Mouse (Mus musculus): Measurements from ENCODE around the gene Foxe3.
A peak's percentile ranks its signal among the peaks of the same experiment; 100 is the strongest.
"Not testable (repeated sequence)": the region's sequence is repeated elsewhere in the genome, so short reads cannot be mapped to it uniquely, and the experiment has no call there.

Gene Foxe3

GRCm38 (mm10) chr4:114925917-114926312 lies at the start of gene Foxe3:
Foxe3 (minus strand) TSS chr4:114926013.
- DNase-seq (ENCODE audit: low read depth, low spot score) = no peak

- peak; percentile 57 for DNase-seq (ENCODE audit: low read depth, low spot score)
Observed at GRCm38 (mm10) chr4:114973229-114973740, 47.5 kb upstream of the Foxe3 start.

- DNase-seq (ENCODE audit: low read depth, low spot score) = no peak
Observed at GRCm38 (mm10) chr4:114970736-114971135, 44.9 kb upstream of the Foxe3 start.

GRCm38 (mm10) chr4:114960881-114961280 lies 35.1 kb upstream of the Foxe3 start:
- DNase-seq (ENCODE audit: low read depth, low spot score) = not testable (repeated sequence)

GRCm38 (mm10) chr4:114959533-114959932 lies 33.7 kb upstream of the Foxe3 start:
- DNase-seq (ENCODE audit: low read depth, low spot score) = no peak

GRCm38 (mm10) chr4:114958786-114959185 lies 33.0 kb upstream of the Foxe3 start:
- DNase-seq (ENCODE audit: low read depth, low spot score) = no peak

- DNase-seq (ENCODE audit: low read depth, low spot score) = no peak
Observed at GRCm38 (mm10) chr4:114958231-114958630, 32.4 kb upstream of the Foxe3 start.

GRCm38 (mm10) chr4:114957403-114957802 lies 31.6 kb upstream of the Foxe3 start:
- DNase-seq (ENCODE audit: low read depth, low spot score) = no peak

- no peak for DNase-seq (ENCODE audit: low read depth, low spot score)
Observed at GRCm38 (mm10) chr4:114953172-114953571, 27.4 kb upstream of the Foxe3 start.

- no peak for DNase-seq (ENCODE audit: low read depth, low spot score)
Observed at GRCm38 (mm10) chr4:114947852-114948481, 22.2 kb upstream of the Foxe3 start.

GRCm38 (mm10) chr4:114947395-114947794 lies 21.6 kb upstream of the Foxe3 start:
- peak; percentile 82 for DNase-seq (ENCODE audit: low read depth, low spot score)

- no peak for DNase-seq (ENCODE audit: low read depth, low spot score)
Observed at GRCm38 (mm10) chr4:114946416-114946815, 20.6 kb upstream of the Foxe3 start.

GRCm38 (mm10) chr4:114945021-114945420 lies 19.2 kb upstream of the Foxe3 start:
- no peak for DNase-seq (ENCODE audit: low read depth, low spot score)

GRCm38 (mm10) chr4:114942583-114942982 lies 16.8 kb upstream of the Foxe3 start:
- no peak for DNase-seq (ENCODE audit: low read depth, low spot score)

GRCm38 (mm10) chr4:114942112-114942511 lies 16.3 kb upstream of the Foxe3 start:
- DNase-seq (ENCODE audit: low read depth, low spot score) = no peak

GRCm38 (mm10) chr4:114941311-114941710 lies 15.5 kb upstream of the Foxe3 start:
- DNase-seq (ENCODE audit: low read depth, low spot score) = no peak

GRCm38 (mm10) chr4:114938248-114938647 lies 12.4 kb upstream of the Foxe3 start:
- DNase-seq (ENCODE audit: low read depth, low spot score) = no peak

- no peak for DNase-seq (ENCODE audit: low read depth, low spot score)
Observed at GRCm38 (mm10) chr4:114937459-114938047, 11.7 kb upstream of the Foxe3 start.

GRCm38 (mm10) chr4:114934188-114934587 lies 8.4 kb upstream of the Foxe3 start:
- DNase-seq (ENCODE audit: low read depth, low spot score) = peak; percentile 74

- DNase-seq (ENCODE audit: low read depth, low spot score) = no peak
Observed at GRCm38 (mm10) chr4:114932747-114933146, 6.9 kb upstream of the Foxe3 start.

GRCm38 (mm10) chr4:114929155-114929554 lies 3.3 kb upstream of the Foxe3 start:
- no peak for DNase-seq (ENCODE audit: low read depth, low spot score)

- DNase-seq (ENCODE audit: low read depth, low spot score) = no peak
Observed at GRCm38 (mm10) chr4:114924971-114925916, 569 bp downstream of the Foxe3 start.
